Mouse (Mus musculus) lung, embryonic 15.5 days (tissue): ENCODE results near the gene Ssu72. TPM values are rescaled to one million over a fixed set of nuclear protein-coding genes. Genes with fewer than 3 reads are reported as not detected.
"Not testable (repeated sequence)": the region's sequence is repeated elsewhere in the genome, so short reads cannot be mapped to it uniquely, and the experiment has no call there.

Experiments used
- ATAC-seq: fragments of 200-750 bp; cut with Nextera tagmentation; 2 replicates; pipeline ENCODE4 v1.8.0; 2017; ENCODE audit warnings: moderate number of reproducible peaks, borderline replicate concordance; ENCODE audit not compliant: low FRiP score, low TSS enrichment; ENCODE audit errors: extremely low read depth
- H3K27ac ChIP-seq: fragments of 300-500 bp; sonication (generic); 2 replicates; pipeline ENCODE4 v1.5.1; 2015; ENCODE audit warnings: moderate library complexity, mild to moderate bottlenecking, inconsistent platforms
- H3K27me3 ChIP-seq: fragments of 300-500 bp; sonication (generic); 2 replicates; pipeline ENCODE4 v1.6.1; 2015; ENCODE audit warnings: inconsistent platforms
- H3K36me3 ChIP-seq: fragments of 300-500 bp; sonication (generic); 2 replicates; pipeline ENCODE4 v1.6.1; 2015; ENCODE audit warnings: inconsistent platforms
- H3K4me1 ChIP-seq: fragments of 300-500 bp; sonication (generic); 2 replicates; pipeline ENCODE4 v1.6.1; 2015; ENCODE audit warnings: inconsistent platforms
- H3K4me2 ChIP-seq: fragments of 300-500 bp; sonication (generic); 2 replicates; pipeline ENCODE4 v1.6.1; 2015; ENCODE audit warnings: inconsistent platforms, mild to moderate bottlenecking, moderate library complexity
- H3K4me3 ChIP-seq: fragments of 300-500 bp; sonication (generic); 2 replicates; pipeline ENCODE4 v1.5.1; 2015; ENCODE audit warnings: mild to moderate bottlenecking, inconsistent platforms
- H3K9ac ChIP-seq: fragments of 300-500 bp; sonication (generic); 2 replicates; pipeline ENCODE4 v1.6.1; 2015; ENCODE audit warnings: inconsistent platforms
- H3K9me3 ChIP-seq: fragments of 300-500 bp; sonication (generic); 2 replicates; pipeline ENCODE4 v1.6.1; 2016; ENCODE audit warnings: inconsistent platforms
- WGBS: fragments of 180-500 bp; shearing (Covaris S2); methylation state at CpG from one replicate; pipeline ENCODE4 v1.1.7; 2015; 5-methylcytosine and 5-hydroxymethylcytosine counted together
- polyA plus RNA-seq: library from polyadenylated mRNA; unstranded; fragments of >200 nt; fragmentation: Nextera tagmentation; extraction: Ambion mirVana; gene quantifications from 2 replicates; pipeline ENCODE4 v1.2.1, GENCODE M21; 2015

Gene Ssu72
- polyA plus RNA-seq, 1 experiment from 2014 or later: 150 TPM

GRCm38 (mm10) chr4:155739152-155739551 is 34.6 kb downstream of the Ssu72 start:
- no peak for ATAC-seq
- H3K9me3 ChIP-seq: no peaks in the 10 kb centered on the region
- H3K36me3 ChIP-seq: peaks cover 42% of the 10 kb centered on the region

DNA sequence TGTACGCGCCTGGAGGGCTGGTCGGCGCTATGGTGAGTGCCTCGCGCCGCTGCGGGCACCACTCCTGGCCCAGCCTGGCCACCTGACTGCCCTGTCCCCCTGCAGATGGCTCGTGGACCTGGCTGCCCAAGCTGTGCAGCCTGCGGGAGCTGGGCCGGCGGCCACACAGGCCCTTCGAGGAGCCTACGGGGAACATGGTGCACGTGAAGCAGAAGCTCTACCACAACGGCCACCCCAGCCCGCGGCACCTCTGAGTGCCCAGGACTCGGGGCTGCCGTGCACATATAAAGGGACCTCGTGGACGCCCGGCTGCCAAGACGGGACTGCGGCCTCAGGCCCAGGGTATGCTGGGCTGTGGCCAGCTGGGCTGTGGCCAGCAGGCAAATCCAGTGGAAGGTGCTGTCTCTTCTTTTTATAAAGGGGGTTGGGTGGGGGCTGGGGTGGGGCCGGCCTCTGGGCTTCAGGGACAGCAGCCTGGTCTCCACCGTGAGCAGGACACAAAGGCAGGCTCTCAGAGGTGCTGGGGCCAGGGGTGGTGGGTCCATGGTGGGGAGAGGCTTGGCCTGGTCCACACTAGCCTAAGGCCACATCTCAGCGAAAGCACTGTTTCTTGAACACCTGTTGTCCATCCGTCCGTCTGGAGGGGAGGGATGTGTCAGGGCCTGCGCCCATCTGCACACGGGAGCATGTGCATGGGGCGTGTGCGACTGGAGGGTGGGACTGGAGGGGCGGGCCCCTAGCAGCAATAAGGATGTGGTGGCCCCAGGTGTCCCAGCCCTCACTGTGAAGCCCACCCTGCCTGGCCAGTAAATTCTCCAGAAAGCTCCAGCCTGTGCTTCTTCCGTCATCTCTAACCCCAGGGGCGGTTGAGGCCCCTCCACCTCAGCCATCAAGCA is 35.4 kb downstream of the Ssu72 start:
- 81% methylated on average over 36 of the region's 37 CpGs for WGBS
- Histone ChIP-seq H3K27ac (no peak overlapping the region), H3K9ac (no peak overlapping the region), H3K9me3 (no peaks in the 10 kb centered on the region), H3K27me3 (no peaks in the 10 kb centered on the region), H3K36me3 (peaks cover 50% of the 10 kb centered on the region), H3K4me2 (no peak overlapping the region), H3K4me1 (peaks cover 10% of the 10 kb centered on the region), H3K4me3 (no peak overlapping the region)
- no peak for ATAC-seq

More at GRCm38 (mm10) chr4:155739152-155739551, 34.6 kb downstream of the Ssu72 start:
- H3K9ac ChIP-seq: no peak overlapping the region
- H3K4me2 ChIP-seq: no peak overlapping the region
- H3K27me3 ChIP-seq: no peaks in the 10 kb centered on the region
- no peak overlapping the region for H3K27ac ChIP-seq
- peaks cover 10% of the 10 kb centered on the region for H3K4me1 ChIP-seq
- WGBS: 87% methylated on average over 6 of the region's 6 CpGs
- no peak overlapping the region for H3K4me3 ChIP-seq

DNA sequence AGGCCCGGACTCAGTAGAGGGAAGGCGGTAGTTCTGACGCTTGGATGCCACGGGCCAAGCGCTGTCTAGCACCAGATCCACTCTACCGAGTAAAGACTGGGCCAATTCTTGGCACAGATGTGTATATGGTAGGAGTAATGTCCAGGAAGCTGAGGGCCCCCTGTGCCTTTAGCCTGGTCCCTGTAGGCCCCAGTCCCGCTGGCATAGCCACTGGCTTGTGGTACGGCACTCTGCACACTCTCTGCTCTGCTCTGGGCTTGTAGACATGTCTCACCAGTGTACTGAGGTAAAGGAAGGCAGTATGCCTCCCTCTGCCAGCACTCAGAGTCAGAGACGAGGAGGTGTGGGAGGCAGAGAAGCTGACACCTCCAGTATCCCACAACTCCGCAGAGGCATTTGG is 36.1 kb downstream of the Ssu72 start:
- H3K27me3 ChIP-seq, ATAC-seq, H3K27ac ChIP-seq, H3K4me1 ChIP-seq, H3K4me3 ChIP-seq, H3K4me2 ChIP-seq, H3K9me3 ChIP-seq, H3K9ac ChIP-seq: not testable (repeated sequence)
- WGBS: 83% methylated on average over 10 of the region's 10 CpGs
- peaks cover 57% of the 10 kb centered on the region for H3K36me3 ChIP-seq

DNA sequence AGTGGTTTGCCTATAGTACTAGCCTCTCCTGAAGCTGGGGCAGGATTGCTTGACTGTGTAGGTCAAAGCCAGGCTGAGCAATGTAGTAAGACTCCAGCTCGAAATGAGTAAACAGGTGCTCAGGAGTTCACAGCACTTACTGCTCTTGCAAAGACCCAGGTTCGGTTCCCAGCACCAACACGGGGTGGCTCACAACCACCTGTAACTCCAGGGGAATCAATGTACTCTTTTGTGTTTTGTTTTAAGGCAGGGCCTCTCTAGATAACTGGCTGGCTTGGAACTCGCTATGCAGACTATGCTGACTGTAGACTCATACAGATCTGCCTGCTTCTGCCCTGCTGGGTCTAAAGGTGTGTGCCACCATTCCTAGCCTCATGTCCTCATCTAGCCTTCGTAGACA is 38.1 kb downstream of the Ssu72 start:
- Histone ChIP-seq H3K9me3 (no peaks in the 10 kb centered on the region), H3K27me3 (no peaks in the 10 kb centered on the region), H3K4me3 (no peak overlapping the region), H3K27ac (no peak overlapping the region), H3K9ac (no peak overlapping the region), H3K4me1 (no peaks in the 10 kb centered on the region), H3K4me2 (no peak overlapping the region), H3K36me3 (peaks cover 74% of the 10 kb centered on the region)
- no peak for ATAC-seq
- 87% methylated on average over 5 of the region's 5 CpGs for WGBS

- Histone ChIP-seq H3K27ac (no peak overlapping the region), H3K27me3 (no peaks in the 10 kb centered on the region), H3K4me3 (no peak overlapping the region), H3K9me3 (no peaks in the 10 kb centered on the region), H3K36me3 (peaks cover 91% of the 10 kb centered on the region), H3K4me1 (no peaks in the 10 kb centered on the region), H3K9ac (no peak overlapping the region), H3K4me2 (no peak overlapping the region)
- 88% methylated on average over 8 of the region's 8 CpGs for WGBS
- ATAC-seq: no peak
Observed at GRCm38 (mm10) chr4:155744474-155744873, 39.9 kb downstream of the Ssu72 start.

- Histone ChIP-seq H3K36me3 (peaks cover 91% of the 10 kb centered on the region), H3K27me3 (no peaks in the 10 kb centered on the region), H3K4me1 (no peaks in the 10 kb centered on the region), H3K27ac (no peak overlapping the region), H3K4me3 (no peak overlapping the region), H3K9ac (no peak overlapping the region), H3K9me3 (no peaks in the 10 kb centered on the region), H3K4me2 (no peak overlapping the region)
- no peak for ATAC-seq
- WGBS: 92% methylated on average over 5 of the region's 5 CpGs
Observed at GRCm38 (mm10) chr4:155745136-155745535, 40.5 kb downstream of the Ssu72 start.

DNA sequence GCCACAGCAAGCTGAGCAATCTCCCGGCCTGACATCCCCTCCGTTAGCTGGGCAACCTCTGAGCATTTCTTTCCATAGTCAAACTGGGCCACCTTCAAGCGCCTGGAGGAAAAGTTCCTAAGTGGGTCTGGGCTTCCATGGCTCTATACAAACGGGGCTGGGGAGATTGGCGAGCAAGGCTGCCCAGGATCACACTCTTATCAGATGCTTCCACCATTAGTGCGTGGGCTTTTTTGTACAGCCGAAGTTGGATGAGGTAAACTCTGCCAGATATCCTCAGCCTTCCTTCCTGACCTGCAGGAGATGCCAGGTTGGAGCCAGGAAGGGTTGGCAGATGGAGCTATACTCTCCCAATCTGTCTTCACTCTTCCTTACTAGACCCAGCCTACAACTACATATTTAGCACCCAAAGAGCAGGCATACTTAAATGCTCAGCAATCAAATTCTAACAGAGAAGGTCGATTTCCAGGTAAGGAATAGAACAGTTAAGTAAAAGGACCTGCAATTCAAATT is 41.5 kb downstream of the Ssu72 start:
- H3K4me1 ChIP-seq: no peaks in the 10 kb centered on the region
- no peak overlapping the region for H3K4me3 ChIP-seq
- no peaks in the 10 kb centered on the region for H3K27me3 ChIP-seq
- ATAC-seq: no peak
- no peak overlapping the region for H3K4me2 ChIP-seq
- 81% methylated on average over 8 of the region's 8 CpGs for WGBS
- H3K27ac ChIP-seq: no peak overlapping the region
- H3K9ac ChIP-seq: no peak overlapping the region
- H3K36me3 ChIP-seq: peaks cover 91% of the 10 kb centered on the region
- H3K9me3 ChIP-seq: no peaks in the 10 kb centered on the region

DNA sequence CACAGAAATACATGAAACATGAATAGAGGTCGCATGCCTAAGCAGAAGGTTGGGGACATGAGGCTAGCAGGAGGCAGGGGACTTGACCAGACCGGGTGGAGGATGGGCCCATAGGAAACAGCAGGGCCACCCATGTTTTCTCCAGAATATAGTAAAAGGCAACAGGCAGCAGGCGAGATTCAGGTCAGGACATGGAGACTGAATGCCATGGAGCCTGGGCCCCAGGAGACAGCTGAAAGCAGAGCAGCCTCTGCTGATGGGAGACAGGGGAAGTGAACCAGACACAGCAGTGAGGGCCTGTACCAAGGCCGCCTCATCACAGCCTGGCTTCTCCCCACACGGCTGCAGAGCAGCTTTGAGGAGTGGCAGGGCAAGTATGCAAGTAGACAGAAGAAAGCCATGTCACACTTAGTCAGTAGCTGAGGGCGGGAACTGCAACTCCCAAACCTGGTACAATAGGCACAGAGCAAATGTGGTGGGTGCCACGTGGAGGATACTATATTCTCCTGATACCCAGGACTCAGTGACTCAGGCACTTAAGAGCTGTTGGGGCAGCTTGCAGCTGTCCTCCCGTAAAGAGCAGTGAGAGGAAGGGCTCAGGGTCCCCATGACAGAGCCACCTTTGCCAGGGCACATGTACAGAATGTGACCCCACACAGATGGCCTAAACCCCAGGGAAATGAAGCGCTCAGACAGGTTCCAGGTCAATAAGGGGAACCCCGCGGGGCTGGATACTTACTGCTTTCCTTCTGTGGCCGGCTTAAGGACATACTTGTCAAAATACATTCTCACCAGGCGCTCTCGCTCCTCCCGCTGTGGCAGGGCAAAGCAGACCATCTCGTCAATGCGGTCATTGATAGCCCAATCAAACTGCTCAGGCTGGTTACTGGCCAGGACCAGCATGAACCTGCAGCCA is 42.2 kb downstream of the Ssu72 start:
- no peak overlapping the region for H3K27ac ChIP-seq

GRCm38 (mm10) chr4:155757011-155757410 is 52.4 kb downstream of the Ssu72 start:
- peaks cover 20% of the 10 kb centered on the region for H3K4me1 ChIP-seq
- no peak overlapping the region for H3K4me2 ChIP-seq
- ATAC-seq: no peak
- H3K4me3 ChIP-seq: no peak overlapping the region
- H3K36me3 ChIP-seq: peaks cover 51% of the 10 kb centered on the region
- H3K27ac ChIP-seq: no peak overlapping the region
- H3K9ac ChIP-seq: no peak overlapping the region
- WGBS: 92% methylated on average over 12 of the region's 12 CpGs
- H3K27me3 ChIP-seq: no peaks in the 10 kb centered on the region
- no peaks in the 10 kb centered on the region for H3K9me3 ChIP-seq

More for the DNA sequence above, 42.2 kb downstream of the Ssu72 start:
- no peaks in the 10 kb centered on the region for H3K9me3 ChIP-seq
- 87% methylated on average over 17 of the region's 17 CpGs for WGBS
- no peaks in the 10 kb centered on the region for H3K4me1 ChIP-seq
- no peak for ATAC-seq
- no peak overlapping the region for H3K9ac ChIP-seq
- H3K27me3 ChIP-seq: no peaks in the 10 kb centered on the region
- peaks cover 91% of the 10 kb centered on the region for H3K36me3 ChIP-seq
- H3K4me3 ChIP-seq: no peak overlapping the region
- no peak overlapping the region for H3K4me2 ChIP-seq

GRCm38 (mm10) chr4:155759862-155760612 is 55.4 kb downstream of the Ssu72 start:
- H3K4me2 ChIP-seq: peak overlapping the region; percentile 97
- H3K9me3 ChIP-seq: no peaks in the 10 kb centered on the region
- 2% methylated on average over 10 of the region's 10 CpGs for WGBS
- peaks cover 20% of the 10 kb centered on the region for H3K4me1 ChIP-seq
- H3K27ac ChIP-seq: no peak overlapping the region
- no peaks in the 10 kb centered on the region for H3K27me3 ChIP-seq
- peak overlapping the region; percentile 83 for H3K9ac ChIP-seq
- 0 out of 2 replicates have a peak, but pooled peaks have one; percentile 4 for ATAC-seq
- H3K36me3 ChIP-seq: peaks cover 23% of the 10 kb centered on the region
- H3K4me3 ChIP-seq: peak overlapping the region; percentile 96
